Mouse (Mus musculus) E14TG2a.4 (cell line): ENCODE results near the gene Garnl3.

Experiments used
- CTCF ChIP-seq: conservative IDR thresholded peaks from 2 replicates; pipeline ENCODE4 v1.5.1; 2014; ENCODE audit warnings: low read length
- NANOG ChIP-seq: IDR thresholded peaks from 2 replicates; pipeline ENCODE4 v1.6.1; 2014; ENCODE audit warnings: borderline replicate concordance, low read length, mixed read lengths
- POU5F1 ChIP-seq: IDR thresholded peaks from 2 replicates; pipeline ENCODE4 v1.6.1; 2014; ENCODE audit warnings: low read length, borderline replicate concordance

DNA sequence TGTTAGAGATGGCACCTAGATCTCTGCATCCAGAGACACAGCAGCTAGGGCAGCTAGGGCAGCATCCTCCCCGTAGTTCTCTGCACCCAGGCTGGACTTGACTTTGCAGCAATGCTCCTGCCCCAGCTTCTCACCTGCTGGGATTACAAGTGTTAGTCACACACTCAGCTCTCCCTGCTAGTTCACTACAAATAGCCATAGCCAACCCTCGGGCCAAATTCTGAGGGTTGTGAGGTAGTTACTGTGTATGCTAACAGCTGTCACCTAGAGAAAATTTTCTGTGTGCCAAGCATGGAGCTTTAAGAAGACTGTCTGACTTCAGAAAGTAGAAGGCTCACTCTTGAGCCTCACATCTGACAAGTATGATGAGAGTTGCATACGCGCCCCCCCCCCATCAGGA, 133.7 kb downstream of the Garnl3 start:
- TF ChIP-seq CTCF (no peak), POU5F1 (no peak), NANOG (no peak)
